Mouse (Mus musculus) kidney, postnatal 14 days (tissue): ENCODE results near the gene Ccr7.
A peak's percentile ranks its signal among the peaks of the same experiment; 100 is the strongest.

ENCODE experiments used
- DNase-seq: peaks from one replicate; pipeline ENCODE4 v3.0.0; 2022; ENCODE audit warnings: mixed read lengths

The Ccr7 gene

DNA sequence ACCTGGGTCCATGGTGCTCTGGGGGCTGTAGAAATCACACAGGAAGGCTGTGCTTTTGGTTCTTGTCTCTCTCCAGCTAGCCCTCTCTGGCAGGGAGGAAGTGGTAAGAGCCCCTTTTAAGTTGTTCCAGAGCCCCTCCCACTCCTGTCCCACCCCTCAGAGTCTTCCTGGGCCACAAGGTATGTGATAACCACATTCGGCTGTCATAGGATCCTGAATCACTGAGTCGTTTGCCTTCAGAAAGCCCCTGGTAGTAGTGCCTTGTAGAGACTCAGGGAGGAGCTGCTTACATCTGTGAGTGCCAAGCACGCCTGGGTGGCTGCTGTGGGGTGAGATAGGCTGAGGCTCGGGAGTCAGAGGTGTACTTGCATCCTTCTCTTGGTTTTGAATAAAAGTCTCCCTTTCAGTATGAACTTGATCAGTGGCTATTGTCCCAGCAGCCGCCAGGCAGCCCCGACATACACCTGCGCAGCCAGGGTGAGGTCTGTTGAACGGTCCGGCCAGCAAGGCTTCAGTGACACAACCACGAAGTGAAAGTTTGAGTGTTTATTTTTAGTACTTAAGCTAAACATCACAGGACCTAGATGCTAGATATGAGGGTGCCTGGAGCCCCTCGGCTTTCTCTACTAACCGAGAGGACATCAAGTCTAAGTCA is at the start of gene Ccr7:
Gene Ccr7 (minus strand): TSS at position 91 of the 655 bp plus-strand sequence.
- no peak for DNase-seq

GRCm38 (mm10) chr11:99189154-99189582 is 34.3 kb upstream of the Ccr7 start:
- DNase-seq, result peak; percentile 58

- no peak for DNase-seq
Observed at GRCm38 (mm10) chr11:99187348-99187747, 32.5 kb upstream of the Ccr7 start.

- DNase-seq, result no peak
Observed at GRCm38 (mm10) chr11:99186836-99187235, 32.0 kb upstream of the Ccr7 start.

DNA sequence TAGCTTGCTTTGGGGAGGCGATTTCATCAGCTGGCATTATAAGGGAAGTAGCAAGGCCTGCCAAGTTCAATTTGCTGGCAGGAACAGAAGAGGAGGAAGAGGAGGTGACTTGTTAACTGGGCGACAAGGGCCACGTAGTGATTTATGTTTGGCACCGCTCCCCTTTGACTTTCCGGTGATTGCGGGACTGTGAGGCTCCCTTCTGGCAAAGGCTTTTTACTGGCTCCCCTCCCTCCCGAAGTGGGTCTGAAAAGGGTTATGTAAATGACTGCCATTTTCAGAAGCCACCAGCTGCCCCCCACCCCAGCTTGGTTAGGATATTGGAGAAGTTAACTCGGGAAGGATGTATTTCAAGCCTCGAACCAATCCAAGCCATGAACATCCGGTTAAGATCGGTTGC is 27.7 kb upstream of the Ccr7 start:
- peak; percentile 7 for DNase-seq

GRCm38 (mm10) chr11:99180071-99180470 is 25.2 kb upstream of the Ccr7 start:
- DNase-seq, result no peak

GRCm38 (mm10) chr11:99177925-99178198 is 23.0 kb upstream of the Ccr7 start:
- DNase-seq, result no peak

GRCm38 (mm10) chr11:99177054-99177924 is 22.4 kb upstream of the Ccr7 start:
- no peak for DNase-seq

- DNase-seq, result no peak
Observed at GRCm38 (mm10) chr11:99172002-99172401, 17.1 kb upstream of the Ccr7 start.

DNA sequence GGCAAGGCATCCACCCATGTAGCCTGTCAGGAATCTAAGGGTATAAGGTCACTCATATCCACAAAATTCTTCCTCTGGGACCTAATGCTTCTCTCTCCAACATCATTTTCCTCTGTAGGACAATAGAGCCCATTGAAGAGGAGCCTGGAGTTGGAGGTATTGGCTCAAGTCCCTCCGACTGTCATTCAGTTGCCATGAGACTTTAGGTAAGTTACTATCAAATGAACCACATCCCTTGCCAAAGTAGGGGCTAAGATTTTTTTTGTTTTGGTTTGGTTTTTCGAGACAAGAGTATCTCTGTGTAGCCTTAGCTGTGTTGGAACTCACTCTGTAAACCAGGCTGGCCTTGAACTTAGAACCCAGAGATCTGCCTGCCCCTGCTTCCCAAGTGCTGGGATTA is 16.6 kb upstream of the Ccr7 start:
- DNase-seq, result no peak

DNA sequence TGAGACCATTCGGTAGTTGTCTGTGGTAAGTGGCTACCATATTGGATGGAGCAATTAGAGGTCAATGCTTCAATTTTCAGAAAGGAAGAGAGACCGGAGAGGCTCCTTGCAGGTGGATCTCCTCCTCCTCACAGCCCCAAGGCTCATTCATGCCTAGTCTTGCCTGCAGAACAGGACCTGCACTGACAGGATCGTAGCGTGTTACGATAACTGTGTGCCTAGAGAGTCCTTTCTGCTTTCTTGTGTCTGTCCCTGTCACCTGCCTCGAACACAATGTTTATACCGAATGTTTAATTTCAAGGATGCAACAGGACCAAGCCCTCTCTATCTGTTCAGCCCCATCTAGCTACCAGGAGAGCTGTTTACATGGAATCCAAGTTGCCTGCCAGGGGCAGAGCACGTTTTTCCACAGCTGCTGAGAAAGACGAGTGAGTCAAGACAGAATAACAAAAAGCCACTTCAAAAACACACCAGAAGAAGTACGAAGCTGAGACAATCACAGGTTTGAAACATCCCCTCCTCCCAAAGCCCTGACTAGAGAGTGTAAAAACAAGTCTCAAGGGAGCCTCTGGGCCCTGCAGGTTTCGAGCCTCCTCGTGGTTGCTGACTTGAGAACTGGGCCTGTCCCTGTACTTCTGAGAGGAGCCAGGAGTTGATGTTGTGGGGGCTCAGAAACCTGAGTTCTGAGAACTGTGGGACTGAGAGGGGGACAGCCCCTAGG is 15.8 kb upstream of the Ccr7 start:
- no peak for DNase-seq

- DNase-seq, result no peak
Observed at GRCm38 (mm10) chr11:99170005-99170404, 15.1 kb upstream of the Ccr7 start.

DNA sequence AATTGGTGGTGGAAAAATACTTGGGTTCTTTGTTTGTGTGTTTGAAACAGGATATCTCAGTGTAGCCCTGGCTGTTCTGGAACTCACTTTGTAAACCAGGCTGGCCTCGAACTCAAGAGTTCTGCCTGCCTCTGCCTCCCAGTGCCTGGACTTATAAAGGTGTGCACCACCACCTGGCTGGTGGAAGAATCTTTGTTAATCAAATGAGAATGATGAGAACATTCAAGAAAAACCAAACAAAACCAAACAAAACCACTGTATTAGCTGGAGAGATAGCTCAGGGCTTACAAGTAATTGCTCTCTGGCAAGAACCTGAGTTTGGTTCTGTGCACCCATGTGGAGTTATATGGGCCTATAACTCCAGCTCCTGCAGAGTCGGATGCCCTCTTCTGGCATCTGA is 14.6 kb upstream of the Ccr7 start:
- DNase-seq, result no peak

DNA sequence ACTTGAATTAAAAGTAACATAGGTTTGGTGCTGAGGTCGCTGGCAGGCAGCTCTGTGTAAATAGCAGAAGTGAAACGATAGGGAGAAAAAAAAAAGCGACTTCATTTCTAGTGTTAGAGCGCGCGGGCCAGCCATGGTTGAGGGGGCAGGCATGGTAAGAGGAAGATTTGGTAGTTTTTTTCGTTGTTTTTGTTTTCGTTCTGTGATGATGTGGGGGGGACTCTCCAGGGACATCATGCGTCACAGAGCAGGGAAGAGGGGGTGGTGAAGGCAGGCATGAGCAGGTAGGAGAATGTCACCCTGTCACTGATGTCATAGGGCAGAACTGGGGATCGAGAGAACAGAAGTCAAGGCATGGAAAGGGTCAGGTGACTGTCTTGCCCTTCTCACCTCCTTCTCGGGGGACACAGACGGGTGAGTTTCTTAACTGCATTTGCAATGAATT is 13.2 kb upstream of the Ccr7 start:
- no peak for DNase-seq

- no peak for DNase-seq
Observed at GRCm38 (mm10) chr11:99167576-99167975, 12.7 kb upstream of the Ccr7 start.

GRCm38 (mm10) chr11:99166241-99166640 is 11.4 kb upstream of the Ccr7 start:
- DNase-seq, result no peak

DNA sequence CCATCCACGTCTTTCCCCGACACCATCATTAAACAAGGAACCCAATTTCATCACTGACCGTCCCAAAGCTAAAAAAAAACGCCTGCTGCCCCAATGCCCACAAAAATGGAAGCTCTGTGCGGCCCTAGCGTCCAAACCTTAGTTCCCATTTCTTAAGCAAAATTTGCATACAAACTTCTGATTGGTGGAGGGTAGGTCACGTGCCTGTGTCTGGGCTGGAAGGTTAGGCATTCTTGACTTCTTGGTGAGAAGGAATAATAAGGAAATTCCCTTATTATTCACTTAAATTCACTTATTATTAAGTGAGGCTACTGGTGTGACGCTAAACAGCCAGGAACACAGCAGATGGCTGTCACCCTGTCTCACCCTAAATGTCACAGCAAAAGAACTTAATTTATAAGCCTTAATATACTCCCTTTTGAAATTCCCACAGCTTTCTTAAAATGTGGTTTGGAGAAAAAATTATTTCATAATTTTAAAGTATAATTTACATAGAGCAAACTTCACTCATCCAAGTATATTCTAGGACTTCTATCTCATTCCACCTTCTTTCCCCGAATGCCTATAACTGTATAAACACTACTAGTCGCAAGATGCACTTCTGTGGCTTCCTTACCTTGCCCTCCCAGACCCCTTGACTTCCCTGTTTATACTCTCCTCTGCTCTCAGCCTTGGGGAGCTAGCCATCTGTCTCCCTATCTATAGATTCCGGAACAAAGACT is 10.3 kb upstream of the Ccr7 start:
- DNase-seq, result no peak

GRCm38 (mm10) chr11:99162972-99163686 is 8.3 kb upstream of the Ccr7 start:
- DNase-seq, result no peak

DNA sequence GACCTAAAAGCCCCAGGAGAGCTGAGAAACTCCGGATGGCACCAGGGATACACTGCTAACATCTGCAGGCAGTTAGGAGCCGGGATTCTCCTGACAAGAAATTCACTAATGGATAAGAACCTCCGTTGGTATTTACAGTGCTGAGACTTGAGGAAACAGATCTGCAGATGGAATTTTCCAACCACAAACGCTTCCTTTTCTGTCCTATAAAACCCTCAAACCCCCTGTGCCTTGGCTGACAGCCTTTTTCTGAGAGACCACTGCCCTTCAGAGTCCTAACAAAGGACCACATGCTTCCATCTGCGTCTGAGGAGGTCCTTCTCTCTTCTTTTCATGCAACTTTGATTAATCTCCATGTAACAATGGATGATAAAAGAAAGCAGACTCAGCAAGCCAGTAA is 6.8 kb upstream of the Ccr7 start:
- no peak for DNase-seq

DNA sequence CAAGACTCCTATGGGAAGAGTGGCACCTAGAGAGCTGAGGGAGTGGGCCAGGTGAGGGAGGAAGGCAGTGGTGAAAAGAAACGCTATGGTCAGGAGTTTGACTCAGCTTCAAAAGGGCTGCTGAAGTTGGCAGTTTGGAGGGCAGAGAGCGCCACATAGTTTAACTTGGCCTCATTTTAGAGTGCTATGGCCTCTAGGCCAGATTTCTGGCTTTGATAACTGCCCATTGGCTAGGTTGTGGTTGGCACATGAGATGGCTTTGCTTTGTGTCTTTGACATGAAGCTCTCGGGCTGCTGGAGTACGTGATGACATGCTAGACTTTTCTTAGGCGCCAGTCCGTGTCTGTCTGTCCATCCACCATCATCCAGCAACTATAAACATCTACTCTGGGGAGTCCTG is 5.4 kb upstream of the Ccr7 start:
- DNase-seq, result no peak

DNA sequence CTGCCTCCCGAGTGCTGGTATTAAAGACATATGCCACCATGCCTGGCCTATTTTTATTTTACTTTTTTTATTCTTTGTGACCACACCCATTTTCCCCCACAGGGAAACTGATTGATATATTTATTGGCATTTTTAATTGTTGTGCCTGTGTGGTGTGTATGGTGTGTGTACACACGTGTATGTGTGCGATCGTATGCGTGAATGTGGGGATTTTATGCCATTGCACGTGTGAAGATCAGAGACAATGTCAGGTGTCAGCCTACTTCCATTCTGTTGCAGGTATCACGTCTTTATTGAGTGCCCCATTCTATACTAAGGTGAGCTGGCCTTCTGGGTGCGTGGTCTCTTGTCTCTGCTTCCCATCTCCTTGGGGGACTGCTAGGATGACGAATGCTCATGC is 940 bp upstream of the Ccr7 start:
- DNase-seq, result no peak
